Mouse (Mus musculus) brain, adult 10 weeks (tissue): ENCODE data around the gene Klf13. TPM values are rescaled to one million over a fixed set of nuclear protein-coding genes. Genes with fewer than 3 reads are reported as not detected.

ENCODE experiments used
- polyA plus RNA-seq: library from polyadenylated mRNA; stranded (reverse); fragments of 350-450 nt; fragmentation: Illumina TruSeq; extraction: RNeasy Lipid Tissue Mini Kit (QIAGEN cat#74804); gene quantifications from one replicate; pipeline ENCODE4 v1.2.3, GENCODE M21; 2015; ENCODE audit warnings: low read depth, low replicate concordance

The Klf13 gene
- polyA plus RNA-seq, result 52.8 TPM

GRCm38 (mm10) chr7:63938914-63939396, at the start of gene Klf13:
Gene Klf13 (minus strand): TSS chr7:63938915.

GRCm38 (mm10) chr7:63916268-63916907, 22.3 kb downstream of the Klf13 start, which contains the start of gene E030018B13Rik:
Gene E030018B13Rik (plus strand): TSS chr7:63916857.

Other genes starting within 250 kb of the Klf13 start
- not detected for gene E030018B13Rik, start 22.1 kb downstream of the Klf13 start, polyA plus RNA-seq
- gene Trpm1, start 214.9 kb upstream of the Klf13 start, polyA plus RNA-seq, result 0.51 TPM